Mouse (Mus musculus): ENCODE results near the gene Olfr630. TPM values are rescaled to one million over a fixed set of nuclear protein-coding genes. Genes with fewer than 3 reads are reported as not detected.

The Olfr630 gene
- polyA plus RNA-seq, 1 experiment, result not detected

DNA sequence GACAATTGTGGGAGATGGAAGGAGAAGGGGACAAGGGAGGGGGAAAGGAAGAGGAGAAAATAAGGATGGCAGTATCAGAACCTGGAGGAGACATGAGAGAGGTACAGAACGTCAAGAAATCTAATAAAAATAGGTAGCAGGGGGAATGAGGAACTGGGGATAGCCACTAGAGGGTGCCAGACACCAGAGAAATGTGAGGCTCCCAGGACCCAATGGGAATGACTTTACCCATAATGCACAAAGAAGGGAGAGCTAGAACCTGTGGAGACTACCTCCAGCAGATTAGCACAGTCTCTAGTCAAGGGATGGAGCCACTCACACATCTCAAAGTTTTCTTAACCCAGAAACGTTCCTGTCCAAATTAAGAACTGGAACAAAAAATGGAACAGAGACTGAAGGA lies 45.1 kb downstream of the Olfr630 start:
- no peaks in the 10 kb centered on the region for H3K27me3 ChIP-seq (ENCODE audit: control insufficient read depth, insufficient read depth, insufficient read length)
- H3ac ChIP-seq (ENCODE audit: control insufficient read depth, insufficient read length, low read depth), result no peak overlapping the region
- TF ChIP-seq CTCF (IDR thresholded peaks at IDR 0.05; ENCODE audit: control insufficient read depth, insufficient read depth, insufficient read length) (no peak), MAX (IDR thresholded peaks at IDR 0.05) (no peak), MYOG (IDR thresholded peaks at IDR 0.05; ENCODE audit: control insufficient read depth, extremely low read depth, insufficient read length) (no peak), FOSL1 (IDR thresholded peaks at IDR 0.05; ENCODE audit: insufficient read depth, low read length, poor library complexity, severe bottlenecking) (no peak), CEBPB (IDR thresholded peaks at IDR 0.05; ENCODE audit: low read depth) (no peak), MYOD1 (IDR thresholded peaks at IDR 0.05; ENCODE audit: control insufficient read depth, insufficient read length, low read depth) (no peak), USF1 (IDR thresholded peaks at IDR 0.05; ENCODE audit: low read depth) (no peak)
- H3K4me3 ChIP-seq (ENCODE audit: insufficient read depth, poor library complexity, severe bottlenecking), result no peak overlapping the region
- no peaks in the 10 kb centered on the region for H3K79me3 ChIP-seq (ENCODE audit: low read depth)
- H3K79me2 ChIP-seq (ENCODE audit: control insufficient read depth, insufficient read depth), result no peaks in the 10 kb centered on the region
- H3K36me3 ChIP-seq (ENCODE audit: control insufficient read depth, insufficient read depth), result no peaks in the 10 kb centered on the region

Other genes starting within 250 kb of the Olfr630 start
- not detected for gene Olfr610, start 245.2 kb downstream of the Olfr630 start, polyA plus RNA-seq (2012; fragmentation: generic; extraction: Trizol)
- not detected for gene Olfr611, start 236.5 kb downstream of the Olfr630 start, polyA plus RNA-seq (2012; fragmentation: generic; extraction: Trizol)
- gene Olfr612, start 214.6 kb downstream of the Olfr630 start, polyA plus RNA-seq (2012; fragmentation: generic; extraction: Trizol), result not detected
- not detected for gene Olfr613, start 209.3 kb downstream of the Olfr630 start, polyA plus RNA-seq (2012; fragmentation: generic; extraction: Trizol)
- gene Olfr615, start 201.3 kb downstream of the Olfr630 start, polyA plus RNA-seq (2012; fragmentation: generic; extraction: Trizol), result not detected
- not detected for gene Olfr616, start 188.2 kb downstream of the Olfr630 start, polyA plus RNA-seq (2012; fragmentation: generic; extraction: Trizol)
- not detected for gene Olfr617, start 184.3 kb downstream of the Olfr630 start, polyA plus RNA-seq (2012; fragmentation: generic; extraction: Trizol)
- gene Olfr618, start 167.2 kb downstream of the Olfr630 start, polyA plus RNA-seq (2012; fragmentation: generic; extraction: Trizol), result not detected
- not detected for gene Olfr619, start 156.8 kb downstream of the Olfr630 start, polyA plus RNA-seq (2012; fragmentation: generic; extraction: Trizol)
- not detected for gene Olfr620, start 144.8 kb downstream of the Olfr630 start, polyA plus RNA-seq (2012; fragmentation: generic; extraction: Trizol)
- not detected for gene Olfr622, start 114.6 kb downstream of the Olfr630 start, polyA plus RNA-seq (2012; fragmentation: generic; extraction: Trizol)
- not detected for gene Olfr623, start 93.6 kb downstream of the Olfr630 start, polyA plus RNA-seq (2012; fragmentation: generic; extraction: Trizol)
- gene Olfr624, start 86.1 kb downstream of the Olfr630 start, polyA plus RNA-seq (2012; fragmentation: generic; extraction: Trizol), result under 0.01 TPM
- gene Olfr625-ps1, start 74.6 kb downstream of the Olfr630 start, polyA plus RNA-seq (2012; fragmentation: generic; extraction: Trizol), result not detected
- not detected for gene Olfr243, start 42.7 kb downstream of the Olfr630 start, polyA plus RNA-seq (2012; fragmentation: generic; extraction: Trizol)
- not detected for gene Olfr628, start 27.0 kb downstream of the Olfr630 start, polyA plus RNA-seq (2012; fragmentation: generic; extraction: Trizol)
- gene Olfr629, start 12.4 kb downstream of the Olfr630 start, polyA plus RNA-seq (2012; fragmentation: generic; extraction: Trizol), result not detected
- not detected for gene Olfr69, start 14.3 kb upstream of the Olfr630 start, polyA plus RNA-seq (2012; fragmentation: generic; extraction: Trizol)
- not detected for gene Olfr68, start 22.4 kb upstream of the Olfr630 start, polyA plus RNA-seq (2012; fragmentation: generic; extraction: Trizol)
- not detected for gene Olfr67, start 34.5 kb upstream of the Olfr630 start, polyA plus RNA-seq (2012; fragmentation: generic; extraction: Trizol)
- gene Hbb-bt, start 56.7 kb upstream of the Olfr630 start, polyA plus RNA-seq (2012; fragmentation: generic; extraction: Trizol), result not detected
- not detected for gene Hbb-bs, start 70.8 kb upstream of the Olfr630 start, polyA plus RNA-seq (2012; fragmentation: generic; extraction: Trizol)
- not detected for gene Hbb-bh2, start 83.2 kb upstream of the Olfr630 start, polyA plus RNA-seq (2012; fragmentation: generic; extraction: Trizol)
- not detected for gene Hbb-bh1, start 85.8 kb upstream of the Olfr630 start, polyA plus RNA-seq (2012; fragmentation: generic; extraction: Trizol)
- gene Hbb-y, start 95.9 kb upstream of the Olfr630 start, polyA plus RNA-seq (2012; fragmentation: generic; extraction: Trizol), result not detected
- gene Olfr66, start 128.9 kb upstream of the Olfr630 start, polyA plus RNA-seq (2012; fragmentation: generic; extraction: Trizol), result not detected
- gene Olfr64, start 137.2 kb upstream of the Olfr630 start, polyA plus RNA-seq (2012; fragmentation: generic; extraction: Trizol), result not detected
- not detected for gene Olfr65, start 146.2 kb upstream of the Olfr630 start, polyA plus RNA-seq (2012; fragmentation: generic; extraction: Trizol)
- gene Olfr631, start 171.5 kb upstream of the Olfr630 start, polyA plus RNA-seq (2012; fragmentation: generic; extraction: Trizol), result not detected
- gene Olfr632, start 177.0 kb upstream of the Olfr630 start, polyA plus RNA-seq (2012; fragmentation: generic; extraction: Trizol), result not detected
- not detected for gene Olfr633, start 187.1 kb upstream of the Olfr630 start, polyA plus RNA-seq (2012; fragmentation: generic; extraction: Trizol)
- not detected for gene Olfr635, start 213.8 kb upstream of the Olfr630 start, polyA plus RNA-seq (2012; fragmentation: generic; extraction: Trizol)
- not detected for gene Olfr638, start 241.4 kb upstream of the Olfr630 start, polyA plus RNA-seq (2012; fragmentation: generic; extraction: Trizol)

Measured in C2C12 (cell line).